Mouse (Mus musculus): ENCODE results near the gene Bglap.

Gene Bglap

GRCm38 (mm10) chr3:88393776-88394375, 9.6 kb upstream of the Bglap start:
- 81% methylated on average over 9 of the region's 9 CpGs for WGBS

GRCm38 (mm10) chr3:88382383-88382782, 1.9 kb downstream of the Bglap start:
- WGBS, result 55% methylated on average over 3 of the region's 7 CpGs

GRCm38 (mm10) chr3:88381389-88382315, 2.6 kb downstream of the Bglap start:
- WGBS, result 12% methylated on average over 22 of the region's 22 CpGs

GRCm38 (mm10) chr3:88378599-88378998, 5.7 kb downstream of the Bglap start, which contains the start of gene Bglap2:
Bglap2 (minus strand) TSS chr3:88378699.
- WGBS, result 88% methylated on average over 5 of the region's 5 CpGs

- WGBS, result 57% methylated on average over 7 of the region's 7 CpGs
These were observed 7.6 kb downstream of the Bglap start for GRCm38 (mm10) chr3:88376644-88377043.

- WGBS, result 16% methylated on average over 19 of the region's 19 CpGs
These were observed 8.3 kb downstream of the Bglap start for GRCm38 (mm10) chr3:88375750-88376626.

GRCm38 (mm10) chr3:88372643-88373042, 11.6 kb downstream of the Bglap start, which contains the start of gene Bglap3:
Bglap3 (minus strand) TSS chr3:88372743.
- WGBS, result 90% methylated on average over 9 of the region's 9 CpGs

GRCm38 (mm10) chr3:88368511-88368910, 15.8 kb downstream of the Bglap start:
- WGBS, result 93% methylated on average over 7 of the region's 7 CpGs

GRCm38 (mm10) chr3:88367517-88367916, 16.7 kb downstream of the Bglap start:
- 70% methylated on average over 4 of the region's 7 CpGs for WGBS

- 7% methylated on average over 22 of the region's 22 CpGs for WGBS
These were observed 17.3 kb downstream of the Bglap start for GRCm38 (mm10) chr3:88366830-88367428.

- 52% methylated on average over 34 of the region's 34 CpGs for WGBS
These were observed 18.4 kb downstream of the Bglap start for GRCm38 (mm10) chr3:88365705-88366361.

GRCm38 (mm10) chr3:88364337-88364736, 19.9 kb downstream of the Bglap start, which contains the start of gene Paqr6:
Paqr6 (plus strand) TSS chr3:88364584.
- 14% methylated on average over 16 of the region's 16 CpGs for WGBS

GRCm38 (mm10) chr3:88363700-88364099, 20.6 kb downstream of the Bglap start:
- WGBS, result 54% methylated on average over 4 of the region's 4 CpGs

GRCm38 (mm10) chr3:88361612-88362313, 22.5 kb downstream of the Bglap start:
- 82% methylated on average over 2 of the region's 2 CpGs for WGBS

- 66% methylated on average over 6 of the region's 6 CpGs for WGBS
These were observed 23.2 kb downstream of the Bglap start for GRCm38 (mm10) chr3:88361096-88361495.

GRCm38 (mm10) chr3:88359989-88360388, 24.3 kb downstream of the Bglap start:
- WGBS, result 61% methylated on average over 3 of the region's 3 CpGs

- WGBS, result 71% methylated on average over 5 of the region's 5 CpGs
These were observed 24.7 kb downstream of the Bglap start for GRCm38 (mm10) chr3:88359584-88359983.

GRCm38 (mm10) chr3:88354396-88355165, 29.7 kb downstream of the Bglap start:
- 90% methylated on average over 8 of the region's 8 CpGs for WGBS

- 86% methylated on average over 9 of the region's 9 CpGs for WGBS
These were observed 31.4 kb downstream of the Bglap start for GRCm38 (mm10) chr3:88352907-88353306.

Data from cerebral cortex, adult 2 months (tissue).